Mouse (Mus musculus) liver, postnatal 0 days (tissue): ENCODE results near the gene Hspb2. TPM values are rescaled to one million over a fixed set of nuclear protein-coding genes. Genes with fewer than 3 reads are reported as not detected.

Source experiments
- ATAC-seq: fragments of 200-750 bp; cut with Nextera tagmentation; 2 replicates; pipeline ENCODE4 v1.8.0; 2017; ENCODE audit warnings: mild to moderate bottlenecking, moderate library complexity
- DNase-seq: peaks from one replicate; pipeline ENCODE4 v3.0.0-alpha.2; 2016
- H3K27ac ChIP-seq: fragments of 300-500 bp; sonication (generic); 2 replicates; pipeline ENCODE4 v1.5.1; 2014; ENCODE audit warnings: antibody characterized with exemption, moderate library complexity, mild to moderate bottlenecking, low read depth
- H3K27me3 ChIP-seq: fragments of 300-500 bp; sonication (generic); 2 replicates; pipeline ENCODE4 v1.6.1; 2014; ENCODE audit warnings: low read length, control low read depth, mixed read lengths; ENCODE audit not compliant: insufficient read depth
- H3K36me3 ChIP-seq: fragments of 300-500 bp; sonication (generic); replicated peaks from 2 replicates; pipeline ENCODE4 v1.6.1; 2014; ENCODE audit warnings: mild to moderate bottlenecking, control low read depth, low read length, moderate library complexity, mixed read lengths; ENCODE audit not compliant: insufficient read depth
- H3K4me1 ChIP-seq: fragments of 300-500 bp; sonication (generic); 2 replicates; pipeline ENCODE4 v1.6.1; 2014; ENCODE audit warnings: antibody characterized with exemption, mild to moderate bottlenecking, control low read depth; ENCODE audit not compliant: insufficient read depth
- H3K4me2 ChIP-seq: fragments of 300-500 bp; sonication (generic); 2 replicates; pipeline ENCODE4 v1.6.1; 2014; ENCODE audit warnings: low read depth, mild to moderate bottlenecking, low read length, moderate library complexity, mixed read lengths
- H3K4me3 ChIP-seq: fragments of 300-500 bp; sonication (generic); 2 replicates; pipeline ENCODE4 v1.5.1; 2014; ENCODE audit warnings: low read depth, low read length
- H3K9ac ChIP-seq: fragments of 300-500 bp; sonication (generic); replicated peaks from 2 replicates; pipeline ENCODE4 v1.6.1; 2014; ENCODE audit warnings: mild to moderate bottlenecking, moderate library complexity
- H3K9me3 ChIP-seq: fragments of 300-500 bp; sonication (generic); 2 replicates; pipeline ENCODE4 v1.6.1; 2016; ENCODE audit warnings: mild to moderate bottlenecking, control low read depth, low read length, mixed read lengths
- CTCF ChIP-seq: sonication (generic); IDR thresholded peaks from 2 replicates; pipeline ENCODE4 v1.5.1; 2016; ENCODE audit warnings: antibody characterized with exemption, low read depth
- EP300 ChIP-seq: IDR thresholded peaks from 2 replicates; pipeline ENCODE4 v1.6.1; 2016; ENCODE audit warnings: antibody characterized with exemption, low read depth, mild to moderate bottlenecking
- WGBS: fragments of 180-500 bp; shearing (Covaris S2); extraction: QIAGEN DNeasy Blood & Tissue Kit; methylation state at CpG from one replicate; pipeline ENCODE4 v1.1.7; 2014; ENCODE audit not compliant: insufficient replicate concordance; 5-methylcytosine and 5-hydroxymethylcytosine counted together
- polyA plus RNA-seq: library from polyadenylated mRNA; unstranded; fragments of >200 nt; fragmentation: Nextera tagmentation; extraction: Ambion mirVana; gene quantifications from 2 replicates; pipeline ENCODE4 v1.2.1, GENCODE M21; 2015

Gene Hspb2
- polyA plus RNA-seq, 1 experiment from 2014 or later: 0.86 TPM

DNA sequence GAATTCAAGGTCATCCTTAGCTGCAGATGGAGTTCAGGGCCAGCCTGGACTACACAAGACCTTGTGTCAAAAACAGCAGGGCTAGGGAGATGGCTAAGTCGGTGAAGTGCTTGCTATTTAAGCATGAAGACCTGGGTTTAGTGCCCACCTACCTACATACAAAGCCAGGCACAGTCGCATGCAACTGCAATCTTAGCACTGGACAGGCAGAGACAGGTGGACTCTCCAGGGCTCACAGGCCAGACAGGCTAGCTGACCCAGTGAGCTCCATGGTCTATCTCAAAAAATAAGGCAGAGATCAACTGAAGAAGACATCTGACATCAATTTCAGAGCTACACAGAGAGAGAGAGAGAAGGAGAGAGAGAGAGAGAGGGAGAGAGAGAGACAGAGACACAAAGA is 28.0 kb downstream of the Hspb2 start:
- no peak for DNase-seq
- no peaks in the 10 kb centered on the region for H3K36me3 ChIP-seq
- H3K9ac ChIP-seq: no peak overlapping the region
- no peak for TF ChIP-seq CTCF
- TF ChIP-seq EP300: no peak
- peaks cover 14% of the 10 kb centered on the region for H3K27me3 ChIP-seq
- no peak for ATAC-seq
- H3K9me3 ChIP-seq: no peaks in the 10 kb centered on the region
- H3K4me1 ChIP-seq: peaks cover 11% of the 10 kb centered on the region
- H3K4me3 ChIP-seq: no peak overlapping the region
- H3K4me2 ChIP-seq: no peak overlapping the region
- H3K27ac ChIP-seq: no peak overlapping the region
- WGBS: 69% methylated on average over 2 of the region's 2 CpGs

DNA sequence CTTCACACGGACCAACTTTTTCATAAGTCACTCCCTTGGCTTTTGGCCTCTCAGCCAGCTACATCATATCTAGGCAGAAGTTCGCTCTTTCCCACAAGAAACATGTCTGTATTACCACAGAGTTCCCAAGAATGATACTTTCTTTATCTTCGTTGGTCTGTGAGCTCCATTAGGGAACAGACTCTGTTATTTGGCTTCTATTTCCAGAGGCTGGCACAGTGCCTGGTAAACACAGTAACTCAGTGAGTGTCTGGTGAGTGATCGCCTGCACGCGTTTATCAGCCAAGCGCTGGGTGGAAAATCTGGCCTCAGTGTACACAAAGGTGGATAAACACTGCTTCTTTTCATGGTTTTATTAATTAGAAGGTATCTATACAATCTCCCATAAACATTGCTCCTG is 28.7 kb downstream of the Hspb2 start:
- Histone ChIP-seq H3K4me1 (peaks cover 11% of the 10 kb centered on the region), H3K27me3 (peaks cover 14% of the 10 kb centered on the region), H3K4me2 (no peak overlapping the region), H3K9me3 (no peaks in the 10 kb centered on the region), H3K36me3 (no peaks in the 10 kb centered on the region), H3K9ac (no peak overlapping the region), H3K27ac (no peak overlapping the region), H3K4me3 (no peak overlapping the region)
- no peak for TF ChIP-seq EP300
- no peak for TF ChIP-seq CTCF
- peak; percentile 51 for DNase-seq
- ATAC-seq: peak; percentile 19; the same call in 1 of the 2 replicates
- WGBS: 57% methylated on average over 7 of the region's 7 CpGs

DNA sequence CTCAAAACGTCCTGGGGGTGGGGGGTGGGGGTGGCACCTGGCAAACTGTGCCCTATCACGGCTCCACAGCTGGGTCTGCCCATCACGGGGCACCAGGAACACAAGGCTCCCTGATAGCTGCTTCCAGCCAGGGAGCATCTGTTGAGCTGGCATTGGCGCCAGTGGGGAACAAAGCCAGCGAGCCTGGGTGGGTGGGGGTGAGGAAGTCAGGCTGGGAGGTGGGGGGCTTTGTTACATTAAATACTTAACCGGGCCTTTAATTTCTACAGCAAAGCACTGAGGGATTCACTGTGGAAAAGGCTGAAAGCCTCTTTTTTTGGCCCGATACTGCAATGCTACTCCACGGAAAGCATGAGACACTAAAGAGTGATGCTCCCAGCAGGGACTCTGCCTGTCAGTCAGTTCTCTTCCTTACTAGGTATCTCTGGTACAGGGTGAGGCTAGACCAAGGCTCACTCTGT is 29.7 kb downstream of the Hspb2 start:
- H3K36me3 ChIP-seq: no peaks in the 10 kb centered on the region
- H3K4me1 ChIP-seq: peaks cover 6% of the 10 kb centered on the region
- no peak overlapping the region for H3K27ac ChIP-seq
- H3K9ac ChIP-seq: no peak overlapping the region
- no peak for ATAC-seq
- WGBS: 57% methylated on average over 8 of the region's 8 CpGs
- H3K9me3 ChIP-seq: no peaks in the 10 kb centered on the region
- H3K4me3 ChIP-seq: no peak overlapping the region
- H3K27me3 ChIP-seq: peaks cover 8% of the 10 kb centered on the region
- no peak for TF ChIP-seq EP300
- H3K4me2 ChIP-seq: no peak overlapping the region
- no peak for DNase-seq

DNA sequence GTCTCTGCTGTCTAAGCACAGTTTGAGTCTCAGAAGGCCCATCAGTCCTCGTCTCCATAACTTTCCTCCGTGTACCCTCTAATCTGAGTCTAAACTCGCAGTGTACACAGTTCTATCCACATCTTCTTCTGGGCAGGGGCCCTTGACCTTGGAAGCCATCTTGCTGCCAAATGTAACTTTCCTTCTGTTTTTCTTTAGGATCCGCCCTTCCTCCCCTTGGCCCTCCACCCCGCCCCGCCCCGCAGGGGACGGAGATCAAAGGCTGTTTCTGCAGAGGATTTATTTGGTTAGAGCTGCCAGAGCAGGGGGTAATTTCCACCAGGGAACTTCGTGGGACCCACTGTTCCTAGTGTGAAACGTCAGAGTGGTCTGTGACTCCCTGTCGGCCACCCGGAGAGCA is 31.1 kb downstream of the Hspb2 start:
- DNase-seq (no peak), ATAC-seq (no peak)
- no peaks in the 10 kb centered on the region; the same call in 1 of the 2 replicates for H3K27me3 ChIP-seq

DNA sequence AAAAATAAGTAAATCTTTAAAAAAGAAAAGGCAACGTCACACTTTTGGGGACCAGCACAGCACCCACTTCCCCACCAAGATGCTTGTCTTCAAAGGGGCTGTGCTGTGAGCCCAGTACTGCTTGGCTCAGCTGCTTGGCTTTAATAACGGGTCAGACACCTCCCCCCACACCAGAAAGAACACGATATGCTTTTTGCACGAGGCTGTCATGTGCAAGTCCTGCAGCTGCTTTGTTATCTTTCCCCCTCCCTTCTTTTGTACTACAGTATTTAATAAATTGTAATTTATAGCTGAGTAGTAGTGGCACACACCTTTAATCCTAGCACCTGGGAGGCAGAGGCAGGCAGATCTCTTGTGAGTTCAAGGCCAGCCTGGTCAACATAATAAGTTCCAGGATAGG is 33.3 kb downstream of the Hspb2 start:
- ATAC-seq (no peak), DNase-seq (no peak)
- no peak overlapping the region for H3K27ac ChIP-seq
- no peak overlapping the region for H3K4me3 ChIP-seq
- 58% methylated on average over 4 of the region's 4 CpGs for WGBS
- no peak overlapping the region for H3K9ac ChIP-seq
- no peaks in the 10 kb centered on the region for H3K36me3 ChIP-seq
- no peak overlapping the region for H3K4me2 ChIP-seq
- no peaks in the 10 kb centered on the region for H3K27me3 ChIP-seq
- TF ChIP-seq EP300 (no peak), CTCF (no peak)
- H3K9me3 ChIP-seq: no peaks in the 10 kb centered on the region
- H3K4me1 ChIP-seq: 0 out of 2 replicates have a peak, but pooled peaks cover under 1% of the 10 kb centered on the region

More for the DNA sequence above, 31.1 kb downstream of the Hspb2 start:
- 62% methylated on average over 12 of the region's 12 CpGs for WGBS
- Histone ChIP-seq H3K9ac (no peak overlapping the region), H3K27ac (no peak overlapping the region), H3K4me1 (peaks cover 6% of the 10 kb centered on the region; the same call in 1 of the 2 replicates), H3K36me3 (no peaks in the 10 kb centered on the region), H3K4me3 (no peak overlapping the region), H3K9me3 (no peaks in the 10 kb centered on the region), H3K4me2 (no peak overlapping the region)
- TF ChIP-seq EP300: no peak
- no peak for TF ChIP-seq CTCF

DNA sequence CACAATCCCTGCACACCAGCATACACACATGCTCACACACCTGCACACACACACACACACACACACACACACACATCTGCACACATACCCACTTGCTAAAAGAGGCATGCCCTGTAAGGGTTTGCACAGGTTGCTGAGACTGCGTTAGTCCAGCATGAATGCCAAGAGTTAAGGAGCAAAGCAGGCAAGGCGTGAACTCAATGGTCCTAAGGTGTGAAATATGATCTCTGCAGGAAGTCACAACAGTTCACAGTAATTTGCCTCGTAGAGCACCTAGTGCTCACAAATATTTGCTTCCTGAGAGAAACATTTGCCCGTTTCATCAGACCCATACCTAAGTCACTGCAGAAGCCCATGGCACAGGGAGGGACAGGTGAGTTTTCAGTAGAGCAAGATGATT is 38.0 kb downstream of the Hspb2 start:
- WGBS: 45% methylated on average over 4 of the region's 4 CpGs
- no peaks in the 10 kb centered on the region for H3K27me3 ChIP-seq
- no peaks in the 10 kb centered on the region for H3K9me3 ChIP-seq
- no peak overlapping the region for H3K27ac ChIP-seq
- ATAC-seq: no peak
- DNase-seq: no peak
- no peak overlapping the region for H3K9ac ChIP-seq
- 0 out of 2 replicates have a peak, but pooled peaks cover 3% of the 10 kb centered on the region for H3K4me1 ChIP-seq
- H3K36me3 ChIP-seq: no peaks in the 10 kb centered on the region
- no peak overlapping the region for H3K4me2 ChIP-seq
- no peak for TF ChIP-seq EP300
- TF ChIP-seq CTCF: no peak
- H3K4me3 ChIP-seq: no peak overlapping the region

- WGBS: 51% methylated on average over 4 of the region's 4 CpGs
- no peaks in the 10 kb centered on the region for H3K27me3 ChIP-seq
- no peak for DNase-seq
- 0 out of 2 replicates have a peak, but pooled peaks cover 3% of the 10 kb centered on the region for H3K4me1 ChIP-seq
- no peaks in the 10 kb centered on the region for H3K9me3 ChIP-seq
- ATAC-seq: no peak
- H3K4me2 ChIP-seq: no peak overlapping the region
- H3K36me3 ChIP-seq: no peaks in the 10 kb centered on the region
- TF ChIP-seq CTCF (no peak), EP300 (no peak)
- H3K27ac ChIP-seq: no peak overlapping the region
- no peak overlapping the region for H3K9ac ChIP-seq
- no peak overlapping the region for H3K4me3 ChIP-seq
Measured at GRCm38 (mm10) chr9:50711337-50711736, 40.8 kb downstream of the Hspb2 start.
